Mouse (Mus musculus): ENCODE results near the gene Vmn1r215. TPM values are rescaled to one million over a fixed set of nuclear protein-coding genes. Genes with fewer than 3 reads are reported as not detected.
"Not testable (repeated sequence)": the region's sequence is repeated elsewhere in the genome, so short reads cannot be mapped to it uniquely, and the experiment has no call there.

The Vmn1r215 gene
- not detected in 2 replicates for polyA plus RNA-seq (2012; rRNA removed)

- DNase-seq (ENCODE audit: low spot score), result no peak
Measured at GRCm38 (mm10) chr13:23067725-23068124, at the start of gene Vmn1r215. TSS of gene Vmn1r215 (plus strand) at chr13:23068025.

- DNase-seq (ENCODE audit: low spot score), result no peak
Measured at GRCm38 (mm10) chr13:23018158-23018557, 49.7 kb upstream of the Vmn1r215 start.

DNA sequence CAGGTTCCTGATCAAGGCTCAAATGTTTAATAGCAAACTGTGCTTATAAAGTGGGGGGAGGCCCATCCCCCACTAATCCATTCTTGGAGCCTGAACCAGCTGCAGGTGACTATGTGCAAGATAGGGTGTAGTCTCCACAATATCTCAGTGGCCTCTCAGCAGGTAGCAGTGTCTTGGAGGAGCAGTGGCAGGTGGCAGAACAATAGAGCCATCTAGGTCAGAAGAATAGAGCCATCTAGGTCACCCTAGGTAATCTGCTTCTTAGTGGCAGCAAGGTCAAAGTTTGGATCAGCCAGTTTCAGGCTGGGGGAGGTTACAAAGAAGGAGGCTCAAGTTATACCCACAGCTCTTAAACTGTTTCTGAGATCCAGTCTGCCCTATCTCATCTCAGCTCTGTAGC lies 43.0 kb upstream of the Vmn1r215 start:
- no peak for DNase-seq (ENCODE audit: low spot score)

DNA sequence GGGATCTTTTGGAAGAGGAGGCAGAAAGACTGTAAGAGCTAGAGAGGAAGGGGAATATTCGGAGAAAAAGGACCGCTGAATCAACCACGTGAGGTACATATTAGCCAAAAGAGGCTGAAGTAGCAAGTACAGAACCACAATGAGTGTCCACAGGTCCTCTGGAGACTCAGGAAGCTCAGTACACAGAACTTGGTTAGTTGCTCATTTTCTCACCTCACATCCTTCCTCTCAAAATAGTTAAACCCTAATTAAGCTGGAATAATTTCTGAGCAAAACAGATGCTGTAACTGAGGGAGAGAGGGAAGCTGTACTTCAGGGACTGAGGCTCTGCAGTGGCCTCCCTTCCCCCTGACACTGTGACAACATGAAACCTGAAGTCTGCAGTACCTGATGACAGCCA lies 37.7 kb upstream of the Vmn1r215 start, which contains the start of gene Vmn1r214:
Vmn1r214 (plus strand) TSS at position 301 of the 400 bp plus-strand sequence.
- DNase-seq (ENCODE audit: low spot score), result no peak

DNA sequence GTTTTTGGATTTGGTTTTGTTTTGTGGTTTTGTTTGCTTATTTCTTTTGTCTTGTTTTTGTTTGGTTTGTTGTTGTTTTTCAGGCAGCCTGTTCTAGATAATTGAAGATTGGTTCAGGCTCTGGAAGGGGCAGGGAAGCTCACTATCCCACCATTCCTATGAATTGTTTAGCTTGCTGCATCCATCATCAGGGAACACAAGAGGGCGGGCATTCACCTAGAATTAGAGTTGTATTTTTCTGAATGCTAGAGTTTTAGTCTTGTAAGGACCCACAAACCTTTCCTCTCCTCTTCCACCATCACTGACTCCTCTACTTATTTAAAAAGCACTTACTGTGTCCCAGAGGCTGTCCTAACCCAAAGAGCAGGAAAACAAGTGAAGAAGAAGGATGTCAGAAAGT lies 10.0 kb upstream of the Vmn1r215 start:
- DNase-seq (ENCODE audit: low spot score), result no peak

- DNase-seq (ENCODE audit: low spot score), result no peak
Measured at GRCm38 (mm10) chr13:23069312-23069711, 1.5 kb downstream of the Vmn1r215 start.

- DNase-seq (ENCODE audit: low spot score), result no peak
Measured at GRCm38 (mm10) chr13:23094386-23094785, 26.6 kb downstream of the Vmn1r215 start.

GRCm38 (mm10) chr13:23118126-23118525 lies 50.3 kb downstream of the Vmn1r215 start, which contains the start of gene Vmn1r217:
TSS of gene Vmn1r217 (minus strand) at chr13:23118226.
- DNase-seq (ENCODE audit: low spot score), result not testable (repeated sequence)

- DNase-seq (ENCODE audit: low spot score), result no peak
Measured at GRCm38 (mm10) chr13:23120611-23121010, 52.8 kb downstream of the Vmn1r215 start.

Other genes with a start within 250 kb of the Vmn1r215 start
- not detected in 2 replicates for gene Vmn1r210, start 236.7 kb upstream of the Vmn1r215 start, polyA plus RNA-seq (2012; rRNA removed)
- gene Vmn1r211, start 210.5 kb upstream of the Vmn1r215 start, polyA plus RNA-seq (2012; rRNA removed), result not detected in 2 replicates
- not detected in 2 replicates for gene Vmn1r212, start 183.8 kb upstream of the Vmn1r215 start, polyA plus RNA-seq (2012; rRNA removed)
- not detected in 2 replicates for gene Vmn1r213, start 60.4 kb upstream of the Vmn1r215 start, polyA plus RNA-seq (2012; rRNA removed)
- not detected in 2 replicates for gene Vmn1r214, start 37.6 kb upstream of the Vmn1r215 start, polyA plus RNA-seq (2012; rRNA removed)
- gene Vmn1r217, start 50.2 kb downstream of the Vmn1r215 start, polyA plus RNA-seq (2012; rRNA removed), result not detected in 2 replicates
- not detected in 2 replicates for gene Vmn1r218, start 65.1 kb downstream of the Vmn1r215 start, polyA plus RNA-seq (2012; rRNA removed)
- gene Vmn1r219, start 91.3 kb downstream of the Vmn1r215 start, polyA plus RNA-seq (2012; rRNA removed), result not detected in 2 replicates
- not detected in 2 replicates for gene Vmn1r220, start 120.0 kb downstream of the Vmn1r215 start, polyA plus RNA-seq (2012; rRNA removed)
- not detected in 2 replicates for gene Vmn1r221, start 146.1 kb downstream of the Vmn1r215 start, polyA plus RNA-seq (2012; rRNA removed)
- not detected in 2 replicates for gene Vmn1r222, start 167.9 kb downstream of the Vmn1r215 start, polyA plus RNA-seq (2012; rRNA removed)
- gene Vmn1r223, start 179.1 kb downstream of the Vmn1r215 start, polyA plus RNA-seq (2012; rRNA removed), result not detected in 2 replicates